Mouse (Mus musculus): Measurements from ENCODE around the gene Gpm6b. TPM values are rescaled to one million over a fixed set of nuclear protein-coding genes. Genes with fewer than 3 reads are reported as not detected.

Gpm6b gene
- total RNA-seq, 2 experiments from 2014 or later, result 0.04 TPM; not detected in 1

DNA sequence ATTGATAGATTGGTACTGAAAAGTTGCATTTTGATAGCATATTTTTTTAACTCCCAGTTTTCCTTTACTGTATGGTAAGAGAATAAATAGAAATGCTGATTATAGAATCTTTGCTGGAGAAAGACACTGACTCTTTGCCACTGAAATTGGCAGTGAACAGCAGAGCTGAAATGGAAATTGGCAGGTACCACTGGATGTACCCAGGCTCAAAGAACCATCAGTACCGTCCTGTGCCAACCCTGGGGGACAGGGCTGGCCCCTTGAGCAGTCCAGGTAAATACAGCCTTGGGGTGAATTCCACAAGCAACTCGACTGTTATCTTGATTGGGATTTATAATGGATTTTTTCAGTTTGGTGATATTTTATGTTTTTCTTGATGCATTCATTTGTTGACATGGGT, 114.7 kb downstream of the Gpm6b start:
- ATAC-seq (ENCODE audit: poor library complexity, severe bottlenecking), result no peak

DNA sequence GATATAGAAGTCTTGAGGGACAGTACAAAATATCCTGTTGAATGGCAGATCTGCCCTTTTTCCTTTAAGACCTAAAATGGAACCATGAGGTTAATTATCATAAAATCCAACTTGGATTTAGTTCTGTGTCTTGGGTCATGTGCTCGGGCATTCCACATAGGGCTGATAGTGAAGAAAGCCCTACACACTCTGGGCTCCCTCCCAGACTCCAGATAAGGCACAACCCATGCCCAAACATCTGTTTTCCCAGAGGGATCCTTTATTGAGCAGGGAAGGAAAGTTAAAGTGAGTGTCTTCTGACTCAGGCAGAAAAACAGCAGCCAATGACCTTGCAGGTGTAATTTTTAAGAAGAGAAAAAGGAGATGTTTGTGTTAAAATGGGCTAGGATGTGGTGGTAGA, 116.2 kb downstream of the Gpm6b start:
- ATAC-seq (ENCODE audit: poor library complexity, severe bottlenecking), result no peak

DNA sequence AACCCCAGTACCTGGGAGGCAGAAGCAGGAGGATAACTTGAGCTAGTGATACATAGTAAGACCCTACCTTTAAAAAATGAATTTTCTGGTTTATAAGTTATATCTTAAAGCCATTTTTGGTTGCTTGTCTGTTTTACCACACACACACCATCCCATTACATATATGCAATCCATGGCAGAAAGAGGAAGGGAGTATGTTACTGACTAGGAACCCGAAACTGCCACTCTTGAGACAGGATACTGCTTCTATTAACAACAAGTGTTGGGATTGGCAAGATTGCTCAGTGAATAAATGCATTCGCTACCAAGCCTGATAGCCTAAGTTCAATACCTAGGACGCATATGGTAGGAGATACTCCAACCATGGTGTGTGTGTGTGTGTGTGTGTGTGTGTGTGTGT, 117.6 kb downstream of the Gpm6b start:
- peak; percentile 79 for ATAC-seq (ENCODE audit: poor library complexity, severe bottlenecking)

DNA sequence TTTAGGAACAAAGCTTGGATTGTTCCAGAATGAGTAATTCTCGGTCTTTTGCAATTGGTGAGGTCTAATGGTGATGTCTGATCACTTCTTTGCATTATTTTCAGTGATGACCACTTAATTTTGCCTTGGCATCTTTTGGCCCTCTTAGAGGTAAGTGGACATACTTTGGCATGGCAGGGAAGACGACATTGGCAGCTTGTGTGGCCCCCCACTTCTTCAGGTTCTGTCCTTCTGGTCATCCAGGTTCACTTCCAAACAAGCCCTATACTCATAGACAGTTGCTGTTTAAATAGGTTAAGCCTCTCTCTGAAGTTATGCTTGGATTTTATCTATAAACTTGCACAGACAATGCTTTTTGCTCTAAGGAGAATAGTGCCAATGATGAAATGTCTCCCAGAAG, 120.2 kb downstream of the Gpm6b start:
- no peak for ATAC-seq (ENCODE audit: poor library complexity, severe bottlenecking)

DNA sequence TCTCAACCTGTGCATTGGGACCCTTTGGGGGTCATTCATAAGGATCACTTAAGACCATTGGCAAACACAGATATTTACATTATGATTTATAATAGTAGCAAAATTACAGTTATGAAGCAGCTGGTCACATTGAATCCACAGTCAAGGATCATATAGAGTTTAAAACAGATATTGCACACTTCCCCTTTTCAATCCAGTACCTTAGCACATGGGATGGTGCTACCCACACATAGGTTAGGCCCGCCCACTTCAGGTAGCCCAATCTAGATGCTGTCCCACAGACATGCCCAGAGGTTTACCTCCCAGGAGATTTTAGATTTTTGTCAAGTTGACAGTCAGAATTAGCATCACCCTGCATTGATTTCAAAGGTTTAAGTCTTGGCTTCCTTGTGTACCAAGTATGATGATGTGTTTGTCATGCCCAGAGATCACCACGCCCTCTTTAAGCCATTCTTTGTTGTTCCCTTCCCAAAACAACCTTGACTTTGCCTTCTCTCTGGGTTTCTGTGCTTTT, 121.3 kb downstream of the Gpm6b start:
- no peak for ATAC-seq (ENCODE audit: poor library complexity, severe bottlenecking)

DNA sequence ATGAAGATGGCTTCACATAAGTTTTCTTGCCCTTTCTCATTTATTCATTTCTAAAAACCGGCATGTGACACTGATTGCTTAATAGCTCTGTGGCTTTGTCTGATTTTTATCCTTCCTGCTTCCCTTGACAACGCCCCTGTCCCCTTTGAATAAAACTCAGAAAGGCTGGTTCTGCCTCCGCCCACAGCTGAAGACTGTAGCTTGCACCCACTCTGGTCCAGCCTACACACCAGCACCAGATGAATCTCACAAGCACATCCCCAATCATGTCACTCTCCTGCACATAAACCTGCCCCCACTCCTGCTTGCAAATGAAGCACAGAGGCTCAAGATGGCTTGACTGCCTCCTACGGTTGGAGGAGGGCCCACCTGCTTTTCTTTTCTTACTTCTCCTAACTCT, 121.7 kb downstream of the Gpm6b start:
- ATAC-seq (ENCODE audit: poor library complexity, severe bottlenecking), result peak; percentile 83

DNA sequence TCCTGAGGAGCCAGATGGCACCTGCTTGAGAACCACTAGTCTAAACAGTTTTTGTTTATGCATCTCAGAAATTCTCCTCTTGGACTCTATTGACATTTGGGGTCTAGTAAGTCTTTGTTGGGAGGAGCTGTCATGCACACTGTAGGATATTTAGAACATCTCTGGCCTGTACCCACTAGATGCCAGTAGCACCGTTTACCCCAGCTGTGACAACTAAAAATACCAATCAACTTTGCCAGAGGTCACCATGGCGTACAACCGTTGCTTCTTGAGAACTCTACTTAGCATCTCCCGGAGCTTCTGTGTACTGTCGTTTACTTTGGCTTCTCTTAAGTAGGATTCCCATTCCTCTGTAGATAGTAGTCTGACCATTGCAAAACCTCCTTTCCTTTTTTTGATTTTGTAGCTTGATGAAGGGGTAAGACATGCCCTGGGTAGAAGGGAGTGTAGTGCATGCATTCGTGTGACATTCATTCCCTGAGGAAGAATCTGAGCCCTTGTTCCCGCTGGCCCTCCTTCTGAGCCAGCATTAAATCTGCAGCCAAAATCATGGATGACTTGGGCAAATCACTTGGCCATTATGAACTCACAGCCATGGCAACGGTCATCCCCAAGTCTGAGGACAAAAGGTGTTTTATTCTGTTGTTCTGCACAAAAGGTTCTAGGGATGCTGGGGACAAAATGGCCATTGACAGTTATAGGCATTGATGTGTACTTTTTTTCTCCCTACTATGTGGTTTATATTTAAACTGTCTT, 126.9 kb downstream of the Gpm6b start:
- no peak for ATAC-seq (ENCODE audit: poor library complexity, severe bottlenecking)

DNA sequence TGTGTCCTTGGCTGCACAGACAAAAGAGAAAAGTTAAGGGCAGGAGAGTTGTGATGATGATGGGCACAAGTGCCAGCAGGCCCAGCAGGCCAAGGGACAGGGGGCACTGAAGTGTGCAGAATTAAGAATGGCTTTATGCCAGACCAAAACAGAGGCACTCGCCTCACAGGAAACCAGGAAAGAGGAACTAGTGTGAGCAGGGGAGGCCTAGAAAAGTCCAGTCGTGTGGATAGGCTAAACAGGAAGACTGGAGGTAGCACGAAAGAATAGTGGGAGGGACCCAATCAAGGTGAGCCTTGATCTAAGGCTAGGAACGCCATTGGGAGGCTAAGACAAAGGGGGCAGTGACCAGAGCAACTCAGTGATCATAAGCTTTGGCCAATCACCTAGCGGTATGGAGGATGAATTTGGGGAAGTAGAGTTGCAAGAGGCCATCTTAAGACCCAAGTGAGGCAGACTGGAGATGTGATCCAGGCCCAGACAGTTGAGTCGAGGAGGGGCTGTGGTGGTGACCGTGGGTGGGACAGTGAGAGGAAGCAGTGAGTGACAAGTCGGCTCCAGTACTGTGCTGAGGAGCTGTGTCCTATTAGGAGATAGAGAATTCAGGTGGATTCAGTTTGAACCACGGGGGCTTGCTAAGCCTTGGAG, 138.1 kb downstream of the Gpm6b start:
- ATAC-seq (ENCODE audit: poor library complexity, severe bottlenecking), result peak; percentile 81

DNA sequence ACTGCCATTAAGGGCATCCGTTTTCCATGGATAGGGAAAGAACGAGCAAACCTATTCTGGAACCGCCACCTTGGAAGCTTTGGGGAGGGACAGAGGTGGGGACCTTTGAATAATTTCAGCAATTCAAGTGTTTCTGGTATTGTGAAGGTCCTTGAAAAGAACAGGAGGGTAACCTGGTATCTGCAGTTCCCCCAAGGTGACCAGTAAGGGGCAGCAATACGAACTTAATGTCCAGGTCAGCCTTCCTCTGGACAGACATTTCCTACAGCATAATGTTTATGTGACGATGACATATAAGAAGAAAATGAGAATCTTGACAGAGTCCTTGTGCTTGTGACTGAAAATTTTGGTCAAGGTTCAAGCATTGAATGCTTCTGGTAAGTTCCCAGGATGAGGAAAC, 139.9 kb downstream of the Gpm6b start:
- ATAC-seq (ENCODE audit: poor library complexity, severe bottlenecking), result no peak

DNA sequence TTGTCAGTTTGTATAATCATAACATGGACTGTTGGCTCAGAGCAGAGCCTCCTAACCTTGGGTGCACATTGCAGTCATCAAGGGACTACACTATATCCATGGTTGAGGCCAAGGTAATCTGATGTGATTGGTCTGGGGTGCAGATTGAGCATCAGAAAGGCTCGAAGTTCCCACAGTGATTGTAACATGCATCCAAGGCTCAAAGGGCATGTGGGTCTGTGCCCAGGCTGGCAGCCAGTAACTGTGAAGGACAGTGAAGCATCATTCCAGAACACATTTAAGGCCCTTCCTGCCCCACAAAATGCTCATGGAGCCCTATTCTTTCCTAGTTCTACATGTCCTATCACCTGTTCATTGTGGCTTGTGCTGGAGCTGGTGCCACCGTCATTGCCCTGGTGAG, 144.9 kb downstream of the Gpm6b start:
- ATAC-seq (ENCODE audit: poor library complexity, severe bottlenecking), result no peak

DNA sequence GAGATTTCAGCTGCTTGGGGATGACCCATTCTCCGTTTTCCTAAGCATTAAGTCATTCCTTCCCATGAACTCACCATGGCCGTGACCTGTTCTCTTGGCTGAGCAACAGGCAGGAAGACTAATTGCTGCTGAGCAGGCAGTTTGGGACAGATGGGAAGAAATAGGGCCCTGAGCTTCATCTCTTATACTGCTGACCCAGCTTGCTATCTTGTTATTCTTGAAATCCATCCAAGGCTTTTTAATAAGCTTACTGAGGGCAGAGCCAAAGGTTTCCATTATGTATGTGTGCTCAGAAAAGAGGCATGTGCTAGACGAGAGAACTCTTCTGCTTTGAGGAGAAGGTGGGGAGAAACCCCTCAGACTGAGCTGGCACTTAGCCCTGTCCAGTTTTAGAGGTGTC, 146.2 kb downstream of the Gpm6b start:
- no peak for ATAC-seq (ENCODE audit: poor library complexity, severe bottlenecking)

DNA sequence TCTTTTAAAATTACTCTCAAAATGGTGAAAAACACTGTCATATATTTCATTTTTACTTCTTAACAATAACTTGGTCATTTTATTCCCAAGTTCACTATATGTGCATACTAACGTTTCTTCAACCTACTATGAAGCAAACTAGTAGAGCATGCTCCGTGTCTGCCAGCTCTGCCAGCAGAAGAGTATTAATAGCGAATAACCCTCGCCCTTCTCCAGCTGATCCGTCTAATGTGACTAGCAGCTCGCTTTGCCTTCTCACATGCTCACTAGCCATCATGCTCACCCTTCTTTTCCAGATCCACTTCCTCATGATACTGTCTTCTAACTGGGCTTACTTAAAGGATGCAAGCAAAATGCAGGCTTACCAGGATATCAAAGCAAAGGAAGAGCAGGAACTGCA, 147.9 kb downstream of the Gpm6b start:
- ATAC-seq (ENCODE audit: poor library complexity, severe bottlenecking), result no peak

DNA sequence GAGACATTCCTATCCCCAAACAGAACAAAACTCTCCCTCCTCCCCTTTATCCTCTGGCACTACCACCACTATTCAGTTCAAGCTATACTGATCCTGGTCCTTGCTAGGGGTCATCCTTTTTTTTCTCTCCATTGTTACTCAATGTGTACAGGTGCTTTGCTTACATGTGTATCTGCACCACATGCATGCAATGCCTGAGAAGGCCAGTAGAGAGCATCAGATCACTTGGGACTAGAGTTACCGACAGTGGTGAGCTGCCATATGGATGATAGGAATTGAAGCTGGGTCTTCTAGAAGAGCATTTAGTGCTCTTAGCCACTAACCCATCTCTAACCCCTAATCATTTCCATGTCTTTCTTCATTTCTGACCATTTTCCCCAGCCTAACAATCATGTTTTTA, 155.0 kb downstream of the Gpm6b start:
- ATAC-seq (ENCODE audit: poor library complexity, severe bottlenecking), result no peak

DNA sequence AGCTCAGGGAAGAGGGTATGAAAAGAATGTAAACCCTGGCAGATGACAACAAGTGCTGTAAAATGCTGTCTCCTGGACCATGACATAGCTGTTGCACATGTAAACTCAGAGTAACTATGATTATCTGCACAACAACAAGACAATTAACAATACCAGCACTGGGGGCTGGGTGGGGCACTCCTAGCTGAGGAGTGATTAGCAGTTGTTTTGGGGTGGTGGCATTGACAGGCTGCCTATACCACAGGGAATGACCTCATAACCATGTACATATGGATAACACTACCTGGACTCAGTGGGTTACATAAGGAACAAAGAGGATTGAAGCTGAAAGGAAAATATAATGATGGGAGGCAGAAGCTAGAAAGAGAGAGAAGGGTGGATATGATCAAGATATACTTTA, 169.2 kb downstream of the Gpm6b start:
- no peak for ATAC-seq (ENCODE audit: poor library complexity, severe bottlenecking)

DNA sequence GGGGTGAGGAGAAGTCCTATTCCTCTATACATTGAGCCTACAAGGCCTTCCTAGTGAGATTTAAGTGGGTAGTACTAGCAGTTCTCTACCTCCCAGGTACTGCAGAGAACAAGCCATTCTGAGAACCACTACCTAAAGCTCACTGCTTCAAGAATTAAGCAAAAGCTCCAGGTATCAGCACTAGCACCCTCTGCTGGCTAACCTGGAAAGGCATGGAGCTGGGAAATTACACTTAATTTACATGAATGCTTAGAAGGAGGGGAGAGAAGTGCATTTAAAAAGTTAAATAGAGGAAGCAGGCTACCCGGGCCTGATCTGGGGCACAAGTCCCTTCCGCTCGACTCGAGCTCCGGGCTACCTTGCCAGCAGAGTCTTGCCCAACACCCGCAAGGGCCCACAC, 177.5 kb downstream of the Gpm6b start:
- ATAC-seq (ENCODE audit: poor library complexity, severe bottlenecking), result peak; percentile 79

DNA sequence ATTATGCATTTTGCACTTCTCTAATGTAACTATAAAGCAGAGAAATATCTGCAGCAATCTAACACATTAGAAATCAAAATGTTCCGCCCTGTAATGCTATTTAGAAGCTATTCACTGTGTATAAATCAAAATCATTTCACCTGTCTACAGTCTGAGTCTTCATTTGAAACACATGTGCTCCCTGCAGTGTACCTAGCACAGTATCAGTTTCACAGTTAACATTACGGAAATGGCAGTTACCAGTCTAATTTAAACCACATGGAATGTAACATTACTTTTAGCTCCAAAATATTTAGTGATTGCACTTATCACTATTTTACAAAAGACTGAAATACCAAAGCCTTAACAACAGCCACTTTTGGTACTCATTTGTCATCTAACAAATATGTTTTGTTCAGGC, 196.1 kb downstream of the Gpm6b start:
- ATAC-seq (ENCODE audit: poor library complexity, severe bottlenecking), result no peak

Other genes starting within 250 kb of the Gpm6b start
- 5.8 and 6.5 TPM in 2 replicates for gene Gemin8, start 68.5 kb upstream of the Gpm6b start, total RNA-seq (2015)
- 4.1 and 4.6 TPM in 2 replicates for gene Gemin8, start 68.5 kb upstream of the Gpm6b start, total RNA-seq (2017)
- 23.0 and 26.8 TPM in 2 replicates for gene Trappc2, start 201.7 kb downstream of the Gpm6b start, total RNA-seq (2015)
- 13.4 and 18.7 TPM in 2 replicates for gene Trappc2, start 201.7 kb downstream of the Gpm6b start, total RNA-seq (2017)
- gene Ofd1, start 201.8 kb downstream of the Gpm6b start, total RNA-seq (2015), result 5.2 TPM in 2 replicates
- gene Ofd1, start 201.8 kb downstream of the Gpm6b start, total RNA-seq (2017), result 9.4 and 10.9 TPM in 2 replicates
- 45.1 and 50.2 TPM in 2 replicates for gene Rab9, start 241.0 kb downstream of the Gpm6b start, total RNA-seq (2015)
- gene Rab9, start 241.0 kb downstream of the Gpm6b start, total RNA-seq (2017), result 65.7 and 77.2 TPM in 2 replicates